Mouse (Mus musculus) thymus, postnatal 25 days (tissue): ENCODE measurements around the gene Ets1.

Experiments used
- DNase-seq: peaks from one replicate; pipeline ENCODE4 v3.0.0; 2022

The Ets1 gene

DNA sequence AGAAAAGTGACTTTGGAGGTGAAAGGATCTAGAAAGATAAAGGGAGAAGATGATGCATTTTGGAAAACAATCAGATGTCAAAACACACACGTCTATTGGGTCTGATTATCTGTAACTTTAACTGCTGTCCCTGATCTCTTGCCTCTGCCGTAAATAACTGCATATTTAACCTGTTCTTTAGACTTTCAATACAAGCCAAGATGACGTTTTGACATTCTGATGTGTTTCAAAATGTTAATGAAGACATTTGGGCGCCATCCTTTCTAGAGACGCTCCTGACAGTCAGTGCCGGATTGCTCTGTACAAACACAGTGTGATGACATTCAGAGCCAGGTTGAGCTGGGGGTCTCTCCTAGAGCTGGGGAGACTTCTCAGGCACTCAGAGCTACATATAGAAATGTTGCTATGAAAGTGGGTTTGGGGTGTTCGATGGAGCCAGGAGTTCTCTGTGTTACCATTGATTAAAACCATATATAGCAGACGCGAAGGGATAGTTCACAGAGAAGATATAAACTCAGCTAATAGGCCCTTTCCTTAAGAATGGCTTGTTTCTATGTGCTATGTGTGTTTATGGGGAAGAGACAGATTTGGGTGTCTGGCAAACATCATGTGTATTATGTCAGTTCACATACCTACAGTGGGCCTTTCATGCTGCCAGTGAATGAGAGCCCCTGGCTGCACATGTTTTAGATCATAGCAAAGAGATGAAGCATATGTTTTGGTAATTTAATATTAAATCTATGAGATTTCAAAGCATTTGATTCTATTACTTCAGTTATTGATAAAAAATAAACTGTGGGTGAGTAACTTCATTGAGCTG is 61.5 kb downstream of the Ets1 start:
- DNase-seq = peak; percentile 53

DNA sequence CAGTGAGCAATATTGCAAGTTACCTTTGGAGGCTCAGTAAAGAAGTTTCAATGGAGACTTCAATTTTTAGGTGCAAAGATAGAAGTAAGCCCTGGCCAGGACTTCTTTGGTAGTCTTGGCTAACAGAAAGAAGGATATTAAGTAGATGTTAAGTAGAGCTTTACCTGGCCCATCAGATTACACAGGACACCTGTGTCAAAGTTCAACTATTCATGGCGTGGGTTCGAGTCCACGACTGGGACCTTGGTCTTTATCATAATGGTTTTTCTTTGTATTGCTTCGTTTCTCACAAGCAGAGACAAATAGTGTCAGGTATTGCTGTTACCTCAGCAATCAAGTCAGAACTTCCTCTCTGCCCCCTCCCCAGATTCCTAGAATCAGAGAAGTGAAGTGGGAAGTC is 62.7 kb downstream of the Ets1 start:
- peak; percentile 42 for DNase-seq

DNA sequence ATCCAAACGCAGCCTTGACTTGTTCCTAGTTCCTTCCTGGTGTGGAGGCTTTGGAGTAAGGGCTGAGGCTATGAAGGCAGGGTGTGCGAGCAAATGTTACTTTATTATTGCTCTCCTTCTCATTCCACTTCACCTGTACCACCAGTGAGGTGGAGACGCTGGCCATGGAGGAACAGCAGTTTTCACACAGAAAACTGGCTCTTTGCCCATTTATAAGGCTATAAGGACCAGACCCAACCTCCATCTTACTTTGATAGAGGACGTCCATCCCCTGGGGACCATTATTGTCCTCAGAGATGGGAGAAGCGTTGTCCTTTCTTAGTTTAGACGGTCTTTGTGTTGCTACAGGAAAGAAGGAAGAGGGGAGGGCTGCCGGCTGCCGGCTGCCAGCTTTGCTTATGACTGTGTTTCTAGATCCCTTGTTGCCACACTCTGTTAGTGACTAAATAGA is 63.4 kb downstream of the Ets1 start:
- peak; percentile 69 for DNase-seq

DNA sequence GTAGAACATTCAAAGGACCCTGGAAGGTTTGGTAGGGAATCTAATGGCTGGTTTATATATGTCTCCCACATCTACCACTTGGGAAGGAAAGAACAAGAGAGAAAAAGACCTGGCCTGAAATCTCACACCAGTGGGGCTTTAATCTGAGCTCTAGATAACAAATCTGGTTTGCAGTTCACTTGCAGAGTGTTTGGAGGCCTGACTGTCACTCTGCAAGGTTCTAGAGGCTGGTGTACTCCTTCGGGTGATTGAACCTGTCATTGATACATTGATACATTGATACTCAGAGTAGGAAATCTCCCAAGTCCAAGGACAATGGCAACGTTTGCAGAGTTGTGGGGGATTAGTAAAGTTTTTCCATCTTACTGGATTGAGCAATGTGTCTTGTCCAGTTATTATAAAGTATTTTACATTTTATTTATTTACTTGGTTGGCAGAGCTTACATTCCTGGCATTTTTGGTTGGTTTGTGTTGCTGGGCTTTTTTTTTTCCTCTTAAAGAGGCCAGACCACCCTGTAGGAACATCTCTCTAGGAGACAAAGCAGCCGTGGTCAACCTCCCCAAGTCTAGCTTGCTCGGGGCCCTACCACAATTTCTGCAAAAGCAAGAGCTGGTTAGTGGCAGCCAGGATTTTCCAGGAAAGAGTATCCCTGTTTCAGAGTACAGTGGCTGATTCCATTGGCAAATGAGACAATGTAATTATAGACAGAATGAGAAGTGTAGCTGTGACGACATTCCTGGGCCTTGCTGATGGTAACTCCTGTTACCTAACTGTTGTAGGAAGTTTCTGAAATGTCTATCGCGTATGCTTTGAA is 64.3 kb downstream of the Ets1 start:
- peak; percentile 40 for DNase-seq

DNA sequence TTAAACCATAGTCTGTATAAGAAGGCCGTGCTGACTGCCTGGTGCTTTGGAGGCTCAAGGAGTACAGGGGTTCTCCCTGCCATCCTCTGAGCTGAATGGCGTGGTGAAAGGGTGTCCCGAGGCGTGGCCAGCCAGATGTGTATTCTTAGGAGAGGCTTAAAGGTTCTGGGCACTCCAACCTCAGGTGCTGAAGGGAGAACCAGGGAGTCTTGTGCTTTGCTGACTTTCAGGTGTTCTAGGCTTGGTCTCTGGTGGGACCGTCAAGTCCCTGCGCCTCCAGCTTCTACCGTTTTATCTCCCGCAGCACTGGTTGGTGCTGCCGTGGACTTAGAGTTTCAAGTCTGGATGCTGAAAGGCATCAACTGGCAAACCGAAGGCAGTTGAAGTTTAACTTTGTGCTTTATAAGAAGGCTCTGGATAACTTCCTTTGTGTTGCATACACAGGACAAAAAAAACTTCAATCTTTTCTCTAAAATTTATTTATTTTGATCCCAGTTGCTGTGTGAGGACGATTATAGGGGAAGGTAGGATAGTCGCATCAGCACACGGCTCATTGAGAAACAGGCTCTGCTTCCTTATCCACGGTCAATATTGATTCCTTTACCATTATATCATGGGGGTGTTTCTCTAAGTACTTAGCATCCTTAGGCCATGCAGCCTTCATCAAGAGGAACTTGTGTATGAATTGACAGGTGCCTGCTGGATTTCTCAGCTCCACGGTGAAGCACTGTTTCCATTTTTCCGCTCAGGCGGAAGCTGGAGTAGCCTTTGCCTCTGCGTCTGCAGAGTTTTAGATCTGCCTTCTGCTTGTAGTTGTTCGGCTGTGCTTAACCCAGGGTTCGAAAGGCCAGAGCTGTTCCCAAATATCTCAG is 65.3 kb downstream of the Ets1 start:
- peak; percentile 54 for DNase-seq

DNA sequence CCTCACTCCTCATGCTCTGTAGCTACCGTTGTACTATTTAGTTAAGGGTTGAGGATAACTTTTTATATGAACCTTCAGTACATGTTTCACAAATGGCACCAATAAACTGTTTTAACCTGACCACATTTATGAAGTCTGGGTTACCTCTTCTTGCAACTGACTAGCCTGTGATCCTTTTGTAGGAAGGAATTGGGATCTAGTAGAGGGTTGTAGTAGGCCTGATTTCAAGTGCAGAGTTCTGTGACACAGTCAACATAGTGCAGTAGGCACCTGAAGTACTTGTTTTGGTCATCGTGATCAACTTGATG is 65.9 kb downstream of the Ets1 start:
- peak; percentile 38 for DNase-seq

DNA sequence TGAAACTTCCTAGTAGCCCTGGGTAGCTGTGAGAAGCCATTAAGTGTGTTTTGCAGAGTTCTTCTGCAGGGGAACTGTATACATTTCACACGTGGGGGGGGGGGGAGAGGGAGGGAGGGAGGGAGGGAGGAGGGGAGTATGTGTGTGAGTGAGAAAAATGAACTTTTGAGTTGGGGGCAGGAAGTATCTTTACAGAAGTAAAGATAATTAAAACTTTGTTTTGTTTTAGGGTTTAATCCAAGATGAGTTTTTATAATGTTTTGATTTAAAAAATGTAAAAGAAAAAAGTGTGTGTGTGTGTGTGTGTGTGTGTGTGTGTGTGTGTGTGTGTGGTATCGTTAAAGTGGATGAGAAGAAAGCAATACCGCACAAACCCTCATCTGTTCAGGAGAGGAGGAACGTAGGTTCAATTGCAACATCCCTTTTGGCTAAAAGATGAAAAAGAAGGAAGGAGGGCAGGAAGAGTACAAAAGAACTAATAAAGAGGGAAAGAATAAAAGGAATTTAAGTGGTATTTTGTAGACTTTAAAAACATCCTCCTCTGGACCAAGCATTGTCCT is 66.9 kb downstream of the Ets1 start:
- DNase-seq = peak; percentile 38

DNA sequence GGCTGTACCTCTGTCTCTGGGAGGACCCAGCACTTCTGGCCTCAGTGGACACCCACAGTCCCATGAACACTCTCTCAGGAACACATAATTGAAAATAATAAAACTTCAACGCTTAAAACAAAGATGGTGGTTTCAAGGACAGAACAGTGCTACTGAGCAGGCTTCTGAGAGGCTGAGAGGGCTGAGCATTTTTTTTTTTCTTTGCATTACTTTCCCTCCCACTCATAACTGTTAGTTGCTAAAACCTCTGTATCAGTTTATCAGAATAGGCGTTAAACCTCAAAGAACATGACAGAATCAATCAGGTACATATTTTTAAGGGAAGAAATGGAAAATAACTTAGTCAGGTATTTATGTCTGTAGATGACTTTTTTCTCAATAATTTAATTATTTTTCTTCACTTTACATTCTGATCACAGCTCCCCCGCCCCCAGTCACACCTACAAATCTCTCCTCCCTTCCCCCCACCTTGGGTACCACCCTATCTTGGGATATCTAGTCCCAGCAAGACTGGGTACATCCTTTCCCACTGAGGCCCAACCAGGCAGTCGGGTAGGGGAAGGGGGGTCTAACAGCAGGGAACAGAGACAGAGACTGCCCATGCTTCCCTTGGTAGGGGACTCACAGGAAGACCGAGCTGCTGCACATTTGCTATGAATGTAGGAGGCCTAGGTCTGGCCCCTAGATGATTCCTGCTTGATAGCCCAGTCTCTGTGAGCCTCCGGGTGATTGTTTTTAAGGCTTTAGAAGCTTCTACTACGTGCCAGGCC is 68.1 kb downstream of the Ets1 start:
- peak; percentile 61 for DNase-seq

DNA sequence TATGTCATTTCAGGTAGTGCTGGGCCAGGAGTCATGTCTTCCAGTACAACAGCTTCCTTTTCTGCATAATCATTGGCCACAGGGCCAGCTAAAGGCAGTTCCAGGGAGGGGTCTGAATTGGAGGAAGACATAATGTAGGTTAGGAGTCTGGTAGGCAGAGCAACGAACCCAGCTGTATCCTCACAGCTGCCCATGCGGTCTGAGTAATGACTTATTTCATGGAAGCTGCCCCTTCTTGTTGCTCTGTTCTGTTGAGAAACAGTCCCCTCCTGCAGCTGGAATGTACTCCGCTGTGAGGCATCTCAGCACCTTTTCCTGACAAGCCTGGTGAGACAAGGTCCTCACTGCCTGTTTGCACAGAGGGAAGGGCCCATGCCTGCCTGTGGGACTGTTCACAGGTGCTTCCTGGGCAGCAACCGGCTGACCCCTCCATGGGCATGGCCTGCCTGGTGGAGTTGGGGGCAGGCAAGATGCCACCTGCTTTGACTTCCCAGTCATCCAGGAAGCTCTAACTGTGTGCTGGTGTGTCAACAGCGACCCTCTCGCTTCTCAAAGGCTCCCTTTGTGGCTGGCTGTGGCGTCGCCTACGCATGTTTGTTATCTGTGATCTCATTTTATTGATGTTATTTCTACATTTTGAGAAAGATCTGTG is 69.9 kb downstream of the Ets1 start:
- peak; percentile 83 for DNase-seq

DNA sequence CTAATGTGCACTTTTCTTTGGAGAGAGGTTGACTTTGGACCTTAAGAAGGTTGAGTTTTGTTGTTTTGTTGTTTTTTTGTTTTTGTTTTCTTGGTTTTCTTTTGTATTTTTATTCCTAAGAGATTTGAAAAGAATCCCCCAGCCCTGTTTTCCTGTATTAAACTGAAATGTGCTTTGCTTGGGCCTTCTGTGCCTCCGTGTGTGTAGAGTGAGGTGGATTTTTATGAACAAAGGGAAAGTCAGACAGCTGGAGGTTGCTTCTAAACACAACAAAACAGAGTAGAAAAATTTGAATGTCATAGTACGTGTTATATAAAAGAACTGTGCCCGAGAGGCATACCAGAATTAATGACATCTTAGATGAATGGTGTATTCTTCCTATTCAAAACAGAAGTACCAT is 71.4 kb downstream of the Ets1 start:
- DNase-seq = no peak

DNA sequence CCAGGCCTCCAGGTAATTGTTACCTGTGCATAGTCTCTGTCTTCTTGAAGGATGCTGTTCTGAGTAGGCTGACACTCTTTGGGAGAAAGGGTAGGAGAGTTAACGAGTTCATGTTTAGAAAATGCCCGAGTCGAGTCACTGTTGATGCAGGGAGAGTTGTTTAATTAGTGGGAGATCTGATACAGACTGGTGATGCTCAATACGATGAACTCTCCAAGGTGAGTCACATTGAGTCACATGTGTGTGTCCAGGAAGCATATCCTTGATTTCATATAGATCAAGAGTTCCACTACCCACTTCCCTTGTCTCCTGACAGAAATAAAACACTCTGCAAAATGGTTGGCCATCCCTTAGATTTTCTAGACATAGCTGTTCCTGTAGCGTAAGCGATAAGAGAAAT is 72.5 kb downstream of the Ets1 start:
- DNase-seq = peak; percentile 17

DNA sequence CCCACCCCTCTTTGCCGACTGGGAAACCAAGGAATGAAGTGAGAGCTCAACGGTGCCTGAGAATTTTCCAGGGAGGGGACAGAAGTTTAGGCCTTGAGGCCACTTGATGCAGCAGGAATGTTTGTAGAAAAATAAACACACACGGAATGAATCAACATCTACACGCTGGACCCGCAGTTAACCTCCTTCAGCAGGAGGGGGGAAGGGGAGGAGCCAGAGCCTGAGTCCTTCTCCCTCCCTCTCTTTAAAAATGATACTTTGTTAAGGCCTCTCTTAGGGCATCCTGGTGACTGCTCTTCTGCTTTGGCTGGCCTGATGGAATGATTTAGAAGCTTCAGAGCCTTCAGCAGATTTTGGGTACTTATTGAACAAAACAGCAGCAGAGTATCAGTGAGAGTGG is 73.3 kb downstream of the Ets1 start:
- peak; percentile 53 for DNase-seq

DNA sequence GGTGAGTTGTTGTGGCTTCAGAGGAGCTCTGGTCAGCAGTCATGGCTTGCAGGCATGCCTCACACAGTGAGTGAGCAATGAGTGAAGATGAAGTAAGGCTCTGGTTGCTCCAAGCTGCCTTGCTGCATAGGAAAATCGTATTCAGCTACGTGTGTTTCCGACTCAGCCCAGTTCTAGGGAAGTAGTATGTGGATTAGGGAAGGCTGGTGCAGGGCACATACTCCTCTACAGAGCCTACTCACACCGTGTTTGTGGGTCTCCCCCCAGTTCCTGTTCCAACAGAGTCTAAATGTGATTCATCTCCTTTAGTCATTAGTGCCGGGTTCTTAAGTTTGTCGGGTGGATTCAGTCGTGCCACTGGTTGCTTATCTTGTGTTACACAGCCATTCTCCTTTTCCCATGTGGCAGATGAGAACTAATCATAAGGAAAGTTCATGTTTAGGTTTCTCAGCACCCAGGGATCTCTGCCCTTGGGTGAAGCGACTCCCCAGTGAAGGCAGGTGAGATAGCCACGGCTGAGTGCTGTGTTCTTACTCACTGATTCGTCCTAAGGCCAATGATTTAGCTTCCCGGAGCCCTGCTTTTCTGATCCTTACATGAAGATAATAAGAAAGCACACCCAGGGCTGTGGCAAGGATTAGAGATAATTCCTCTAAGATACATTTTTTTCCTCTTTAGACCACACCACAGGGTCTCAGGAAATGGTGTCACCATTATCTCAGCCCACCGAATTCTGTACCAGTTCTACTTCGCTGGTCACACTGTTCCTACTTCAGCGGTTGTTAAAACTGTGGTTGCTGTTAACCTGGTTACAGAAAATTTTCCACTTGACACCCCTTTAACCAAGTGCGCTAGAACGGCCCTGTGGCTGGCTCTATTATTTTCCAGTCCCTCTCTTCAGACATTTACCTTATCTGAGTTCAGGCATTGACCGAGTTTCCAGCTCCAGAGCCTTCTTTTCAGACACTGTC is 74.0 kb downstream of the Ets1 start:
- peak; percentile 38 for DNase-seq

DNA sequence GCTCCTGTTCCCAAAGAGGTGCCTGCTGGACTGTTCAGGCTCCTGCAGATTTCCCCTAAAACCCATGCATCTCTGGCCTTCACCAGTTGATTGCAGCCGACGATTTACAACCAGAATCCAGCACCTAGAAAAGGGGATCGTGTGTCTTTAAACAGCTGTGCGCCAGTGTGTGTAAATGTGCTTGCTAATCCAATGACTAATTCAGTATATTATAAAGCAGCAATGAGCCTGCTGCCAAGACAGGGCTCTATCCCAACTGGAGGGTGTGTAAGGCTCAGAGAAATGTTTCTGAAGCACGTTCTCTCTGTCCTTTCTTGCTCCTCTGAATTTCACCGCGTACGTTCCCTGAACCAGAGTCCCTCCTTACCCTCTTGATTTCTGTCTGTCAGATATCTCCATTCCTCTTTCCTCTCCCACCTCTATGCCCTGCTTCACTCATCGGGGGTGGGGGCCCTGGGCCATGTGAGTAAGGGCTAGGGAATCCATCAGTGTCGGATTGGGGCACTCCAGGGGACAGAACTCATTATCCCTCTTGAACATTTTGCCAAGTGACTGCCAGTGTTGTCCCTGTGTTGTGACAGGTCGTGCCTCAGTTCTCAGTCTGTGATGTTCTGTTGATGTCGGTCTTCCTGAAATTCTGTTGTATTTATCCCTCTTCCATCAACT is 75.1 kb downstream of the Ets1 start:
- peak; percentile 19 for DNase-seq

DNA sequence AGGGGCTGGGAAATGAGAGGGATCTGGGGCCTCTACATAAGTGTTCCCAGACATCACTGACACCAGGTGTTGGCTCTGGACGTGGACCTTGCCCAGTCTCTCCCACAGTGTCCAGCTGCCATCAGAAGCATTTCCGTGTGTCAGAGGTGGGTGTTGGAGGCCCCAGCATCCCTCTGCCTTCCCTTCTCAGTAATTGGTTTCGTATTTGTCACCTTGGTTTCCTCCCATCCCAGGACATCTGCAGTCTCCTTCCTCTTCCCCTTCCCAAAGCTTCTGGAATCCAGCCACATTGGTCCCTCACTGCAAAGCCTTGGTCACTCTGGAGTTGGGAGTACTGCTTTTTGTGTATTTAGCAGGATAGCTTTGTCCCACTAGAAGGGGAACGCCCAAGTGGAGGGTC is 75.7 kb downstream of the Ets1 start:
- DNase-seq = peak; percentile 10

DNA sequence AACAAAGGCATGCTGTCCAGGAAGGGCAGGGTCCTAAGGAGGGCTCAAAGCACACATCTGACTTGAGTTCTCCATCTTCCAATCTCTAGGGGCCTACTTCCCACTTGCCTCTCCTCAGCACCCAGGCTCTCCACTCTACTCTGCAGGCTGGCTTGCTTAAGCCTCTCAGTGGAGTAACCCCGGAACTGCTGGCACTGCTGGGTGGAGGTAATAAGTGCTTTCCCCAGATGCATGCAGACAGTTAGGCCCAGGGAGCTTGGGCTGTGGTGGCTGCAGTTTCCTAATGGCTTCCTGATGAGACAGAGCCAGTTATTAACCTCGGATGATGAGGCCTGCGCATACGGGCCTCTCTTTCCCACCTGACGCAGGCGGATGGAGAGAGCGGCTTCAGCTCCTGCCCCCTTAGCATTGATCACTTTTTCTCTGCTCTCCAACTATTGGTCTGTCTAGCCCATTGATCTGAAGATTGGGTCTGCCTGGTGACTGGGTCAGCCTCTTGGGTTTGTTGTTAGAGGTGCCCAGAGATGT is 76.4 kb downstream of the Ets1 start:
- peak; percentile 20 for DNase-seq

DNA sequence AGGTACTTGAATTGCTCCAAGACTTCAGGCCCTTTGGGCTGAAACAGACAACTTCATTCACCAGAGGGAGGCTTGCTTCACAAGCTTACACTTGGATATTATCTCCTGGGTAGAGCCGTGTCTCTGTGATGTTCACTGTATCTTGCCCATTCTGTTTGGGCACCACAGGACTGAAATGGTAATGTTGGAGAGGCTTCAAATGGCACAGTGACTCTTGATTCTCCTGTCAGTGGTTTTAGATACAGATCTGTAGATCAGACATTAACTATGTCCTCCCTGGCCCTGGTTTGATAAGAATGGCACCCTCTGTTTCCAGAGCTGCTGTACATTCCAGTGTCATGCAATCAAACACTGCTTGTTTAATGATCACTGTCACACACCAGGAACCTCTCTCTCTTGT is 77.1 kb downstream of the Ets1 start:
- DNase-seq = no peak

DNA sequence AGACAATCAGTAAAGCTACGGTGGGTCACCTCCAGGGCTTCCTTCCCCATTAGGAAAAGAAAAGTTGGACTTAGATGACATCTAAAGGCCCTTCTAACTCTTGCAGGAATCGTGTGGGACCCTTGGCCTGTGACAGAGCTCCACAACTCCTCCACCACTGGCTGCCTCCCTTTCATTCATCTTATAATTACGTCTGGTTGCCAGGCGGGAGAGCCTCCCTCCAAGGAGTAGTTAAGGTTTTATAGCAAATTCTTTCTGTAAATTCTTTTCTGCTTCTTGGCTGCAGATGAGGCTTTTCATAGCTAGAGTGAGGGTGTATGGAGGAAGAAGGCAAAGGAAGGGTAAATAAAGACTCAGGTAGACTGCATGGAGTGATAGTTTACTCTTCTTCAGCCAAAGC is 77.8 kb downstream of the Ets1 start:
- DNase-seq = no peak

DNA sequence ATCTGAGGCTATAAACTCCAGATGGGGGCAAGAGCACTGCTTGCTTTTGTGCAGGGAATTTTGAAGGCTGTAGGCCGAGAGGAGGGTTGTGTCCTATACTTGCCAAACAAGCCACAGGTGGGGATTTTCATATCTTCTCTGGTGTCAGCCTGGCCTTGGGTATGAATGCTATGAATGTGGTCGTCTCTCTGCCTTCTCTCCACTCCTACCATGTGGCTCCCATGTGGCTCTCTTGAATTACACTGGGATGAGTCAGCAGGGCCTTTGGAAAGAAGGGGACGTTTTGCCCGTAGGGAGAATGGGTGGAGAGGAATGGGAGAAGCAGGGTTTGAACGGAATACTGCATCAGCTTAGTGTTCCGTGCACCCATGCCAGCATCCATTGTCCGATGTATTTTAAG is 78.5 kb downstream of the Ets1 start:
- no peak for DNase-seq
